Mouse (Mus musculus) neural tube, embryonic 12.5 days (tissue): ENCODE data around the gene Fads3. TPM values are rescaled to one million over a fixed set of nuclear protein-coding genes. Genes with fewer than 3 reads are reported as not detected.

ENCODE experiments used
- ATAC-seq: fragments of 200-750 bp; cut with Nextera tagmentation; 2 replicates; pipeline ENCODE4 v1.8.0; 2017; ENCODE audit warnings: low read depth, mild to moderate bottlenecking, moderate TSS enrichment, moderate library complexity; ENCODE audit not compliant: low FRiP score
- H3K27ac ChIP-seq: fragments of 300-500 bp; sonication (generic); 2 replicates; pipeline ENCODE4 v1.5.1; 2016
- H3K27me3 ChIP-seq: fragments of 300-500 bp; sonication (generic); replicated peaks from 2 replicates; pipeline ENCODE4 v1.6.1; 2016; ENCODE audit warnings: mild to moderate bottlenecking
- H3K36me3 ChIP-seq: fragments of 300-500 bp; sonication (generic); 2 replicates; pipeline ENCODE4 v1.6.1; 2016; ENCODE audit warnings: mild to moderate bottlenecking
- H3K4me1 ChIP-seq: fragments of 300-500 bp; sonication (generic); 2 replicates; pipeline ENCODE4 v1.6.1; 2016
- H3K4me2 ChIP-seq: fragments of 300-500 bp; sonication (generic); replicated peaks from 2 replicates; pipeline ENCODE4 v1.6.1; 2016; ENCODE audit warnings: mild to moderate bottlenecking
- H3K4me3 ChIP-seq: fragments of 300-500 bp; sonication (generic); 2 replicates; pipeline ENCODE4 v1.5.1; 2016
- H3K9ac ChIP-seq: fragments of 300-500 bp; sonication (generic); 2 replicates; pipeline ENCODE4 v1.6.1; 2016; ENCODE audit warnings: mild to moderate bottlenecking
- H3K9me3 ChIP-seq: fragments of 300-500 bp; sonication (generic); 2 replicates; pipeline ENCODE4 v1.6.1; 2016; ENCODE audit warnings: mild to moderate bottlenecking
- WGBS: fragments of 180-500 bp; shearing (Covaris S2); methylation state at CpG from one replicate; pipeline ENCODE4 v1.1.7; 2016; 5-methylcytosine and 5-hydroxymethylcytosine counted together
- polyA plus RNA-seq: library from polyadenylated mRNA; unstranded; fragments of >200 nt; fragmentation: Nextera tagmentation; extraction: Ambion mirVana; gene quantifications from 2 replicates; pipeline ENCODE4 v1.2.1, GENCODE M21; 2016

Fads3 gene
- polyA plus RNA-seq, 1 experiment from 2014 or later, result 13.3 TPM

DNA sequence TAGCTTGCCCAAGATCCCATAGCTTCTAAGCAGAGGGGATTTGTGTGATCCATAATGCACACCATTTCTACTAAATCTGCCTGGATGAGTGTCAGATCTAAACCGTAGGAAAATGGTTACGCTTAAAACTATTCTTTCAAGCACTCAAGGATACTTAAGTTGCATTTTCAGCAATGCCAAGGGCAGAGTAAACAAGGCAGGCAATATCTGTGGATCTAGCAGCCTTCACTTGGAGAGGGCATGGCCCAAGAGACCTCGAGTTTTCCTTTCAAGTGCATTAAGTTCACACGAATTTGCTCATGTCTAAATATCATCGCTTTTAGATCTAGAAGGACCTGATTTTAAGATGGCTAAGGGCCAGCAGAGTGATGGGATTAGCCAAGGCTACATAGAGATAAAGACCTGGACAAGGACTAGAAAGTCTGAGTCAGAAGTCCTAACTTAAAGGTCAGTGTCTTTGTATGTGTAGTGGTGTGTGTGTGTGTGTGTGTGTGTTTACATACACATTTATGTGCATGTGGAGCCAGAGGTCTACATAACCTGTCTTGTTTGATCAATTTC lies 65.8 kb downstream of the Fads3 start:
- no peak overlapping the region for H3K27ac ChIP-seq
- H3K9me3 ChIP-seq, result no peaks in the 10 kb centered on the region
- no peak for ATAC-seq
- WGBS, result 94% methylated on average over 5 of the region's 5 CpGs
- H3K27me3 ChIP-seq, result no peaks in the 10 kb centered on the region
- H3K4me3 ChIP-seq, result no peak overlapping the region
- H3K4me1 ChIP-seq, result peaks cover 3% of the 10 kb centered on the region; the same call in 1 of the 2 replicates
- H3K9ac ChIP-seq, result no peak overlapping the region
- H3K36me3 ChIP-seq, result no peaks in the 10 kb centered on the region
- H3K4me2 ChIP-seq, result no peak overlapping the region

- Histone ChIP-seq H3K4me1 (no peaks in the 10 kb centered on the region), H3K27ac (no peak overlapping the region), H3K9me3 (no peaks in the 10 kb centered on the region), H3K4me3 (no peak overlapping the region), H3K9ac (no peak overlapping the region), H3K27me3 (no peaks in the 10 kb centered on the region), H3K36me3 (no peaks in the 10 kb centered on the region), H3K4me2 (no peak overlapping the region)
- no peak for ATAC-seq
- WGBS, result 100% methylated on average over 1 of the region's 1 CpGs
Measured at GRCm38 (mm10) chr19:10108129-10108528, 66.8 kb downstream of the Fads3 start.

GRCm38 (mm10) chr19:10108666-10109065 lies 67.3 kb downstream of the Fads3 start:
- H3K27ac ChIP-seq, result no peak overlapping the region
- WGBS, result 87% methylated on average over 2 of the region's 2 CpGs
- ATAC-seq, result no peak
- no peaks in the 10 kb centered on the region for H3K36me3 ChIP-seq
- H3K9ac ChIP-seq, result no peak overlapping the region
- H3K4me3 ChIP-seq, result no peak overlapping the region
- H3K4me1 ChIP-seq, result no peaks in the 10 kb centered on the region
- H3K9me3 ChIP-seq, result no peaks in the 10 kb centered on the region
- no peak overlapping the region for H3K4me2 ChIP-seq
- H3K27me3 ChIP-seq, result no peaks in the 10 kb centered on the region

Other genes starting within 250 kb of the Fads3 start
- not detected in 2 replicates for gene Scgb2a2, start 194.0 kb upstream of the Fads3 start, polyA plus RNA-seq
- 87.7 and 92.6 TPM in 2 replicates for gene Incenp, start 142.0 kb upstream of the Fads3 start, polyA plus RNA-seq
- gene Fth1, start 61.0 kb upstream of the Fads3 start, polyA plus RNA-seq, result 1,314 and 1,378 TPM in 2 replicates
- gene Best1, start 39.9 kb upstream of the Fads3 start, polyA plus RNA-seq, result 1.0 and 1.9 TPM in 2 replicates
- 26.3 and 29.6 TPM in 2 replicates for gene Rab3il1, start 39.9 kb upstream of the Fads3 start, polyA plus RNA-seq
- gene Fads2, start 60.2 kb downstream of the Fads3 start, polyA plus RNA-seq, result 133 and 135 TPM in 2 replicates
- 162 and 167 TPM in 2 replicates for gene Fads1, start 141.3 kb downstream of the Fads3 start, polyA plus RNA-seq
- 342 and 348 TPM in 2 replicates for gene Tmem258, start 162.4 kb downstream of the Fads3 start, polyA plus RNA-seq
- 69.6 and 73.6 TPM in 2 replicates for gene Fen1, start 162.6 kb downstream of the Fads3 start, polyA plus RNA-seq
- 1.0 and 1.4 TPM in 2 replicates for gene Myrf, start 199.2 kb downstream of the Fads3 start, polyA plus RNA-seq